Mouse (Mus musculus): ENCODE measurements around the gene Usp20.

GRCm38 (mm10) chr2:30933032-30933431 is 49.0 kb upstream of the Usp20 start:
- TF ChIP-seq CTCF (IDR thresholded peaks at IDR 0.05; ENCODE audit: extremely low read depth, insufficient read length, insufficient replicate concordance, low read depth, low read length) (no peak), POLR2A (IDR thresholded peaks at IDR 0.05; ENCODE audit: low read depth, low read length) (no peak)

All from small intestine, adult 2 months (tissue).